Mouse (Mus musculus): ENCODE measurements around the gene Rere.

Rere gene

GRCm38 (mm10) chr4:150426880-150427476 lies 145.5 kb downstream of the Rere start:
- no peak for DNase-seq (ENCODE audit: extremely low spot score, low spot score)

GRCm38 (mm10) chr4:150428762-150429161 lies 147.3 kb downstream of the Rere start:
- no peak for DNase-seq (ENCODE audit: extremely low spot score, low spot score)

GRCm38 (mm10) chr4:150433827-150434574 lies 152.6 kb downstream of the Rere start:
- no peak for DNase-seq (ENCODE audit: extremely low spot score, low spot score)

- no peak for DNase-seq (ENCODE audit: extremely low spot score, low spot score)
Measured at GRCm38 (mm10) chr4:150435590-150435989, 154.1 kb downstream of the Rere start.

GRCm38 (mm10) chr4:150438621-150439020 lies 157.2 kb downstream of the Rere start:
- no peak for DNase-seq (ENCODE audit: extremely low spot score, low spot score)

GRCm38 (mm10) chr4:150441931-150442330 lies 160.5 kb downstream of the Rere start:
- DNase-seq (ENCODE audit: extremely low spot score, low spot score) = no peak

GRCm38 (mm10) chr4:150444068-150444467 lies 162.6 kb downstream of the Rere start:
- DNase-seq (ENCODE audit: extremely low spot score, low spot score) = no peak

- no peak for DNase-seq (ENCODE audit: extremely low spot score, low spot score)
Measured at GRCm38 (mm10) chr4:150446617-150447016, 165.2 kb downstream of the Rere start.

- no peak for DNase-seq (ENCODE audit: extremely low spot score, low spot score)
Measured at GRCm38 (mm10) chr4:150447517-150447916, 166.1 kb downstream of the Rere start.

GRCm38 (mm10) chr4:150448433-150448832 lies 167.0 kb downstream of the Rere start:
- DNase-seq (ENCODE audit: extremely low spot score, low spot score) = no peak

GRCm38 (mm10) chr4:150450081-150450691 lies 168.7 kb downstream of the Rere start:
- DNase-seq (ENCODE audit: extremely low spot score, low spot score) = no peak

- DNase-seq (ENCODE audit: extremely low spot score, low spot score) = no peak
Measured at GRCm38 (mm10) chr4:150452155-150452847, 170.9 kb downstream of the Rere start.

- no peak for DNase-seq (ENCODE audit: extremely low spot score, low spot score)
Measured at GRCm38 (mm10) chr4:150454571-150455306, 173.3 kb downstream of the Rere start.

- no peak for DNase-seq (ENCODE audit: extremely low spot score, low spot score)
Measured at GRCm38 (mm10) chr4:150455750-150456149, 174.3 kb downstream of the Rere start.

- no peak for DNase-seq (ENCODE audit: extremely low spot score, low spot score)
Measured at GRCm38 (mm10) chr4:150456452-150456851, 175.0 kb downstream of the Rere start.

GRCm38 (mm10) chr4:150456886-150457285 lies 175.4 kb downstream of the Rere start:
- DNase-seq (ENCODE audit: extremely low spot score, low spot score) = no peak

- no peak for DNase-seq (ENCODE audit: extremely low spot score, low spot score)
Measured at GRCm38 (mm10) chr4:150457353-150457752, 175.9 kb downstream of the Rere start.

- no peak for DNase-seq (ENCODE audit: extremely low spot score, low spot score)
Measured at GRCm38 (mm10) chr4:150457771-150458170, 176.3 kb downstream of the Rere start.

- no peak for DNase-seq (ENCODE audit: extremely low spot score, low spot score)
Measured at GRCm38 (mm10) chr4:150459022-150459794, 177.8 kb downstream of the Rere start.

GRCm38 (mm10) chr4:150460451-150460850 lies 179.0 kb downstream of the Rere start:
- DNase-seq (ENCODE audit: extremely low spot score, low spot score) = no peak

- DNase-seq (ENCODE audit: extremely low spot score, low spot score) = no peak
Measured at GRCm38 (mm10) chr4:150461011-150461410, 179.6 kb downstream of the Rere start.

Measured in neural tube, embryonic 10.5 days (tissue).